Mouse (Mus musculus) layer of hippocampus, adult 8-10 months (tissue): Measurements from ENCODE around the gene Fpgs. TPM values are rescaled to one million over a fixed set of nuclear protein-coding genes. Genes with fewer than 3 reads are reported as not detected.
A peak's percentile ranks its signal among the peaks of the same experiment; 100 is the strongest.

Experiments used
- DNase-seq, 2 experiments: peaks; one replicate each; pipeline ENCODE4 v3.0.0; 2022; ENCODE audit warnings: low spot score in 2 of 2
- total RNA-seq, 4 experiments: library from RNA; stranded (reverse); gene quantifications; 2 replicates each; pipeline ENCODE4 v1.2.4; 2022

The Fpgs gene
- total RNA-seq = 10 to 100 TPM in 3 of 4 experiments, 1 to 10 TPM in 1; 7.6 to 17.7 (median 11.4) TPM

GRCm38 (mm10) chr2:32704021-32704421, at the start of gene Fpgs:
Gene Fpgs, minus strand, starts transcription at chr2:32704145.
- DNase-seq = no peak

GRCm38 (mm10) chr2:32752181-32752580, 48.2 kb upstream of the Fpgs start:
- DNase-seq = no peak

DNA sequence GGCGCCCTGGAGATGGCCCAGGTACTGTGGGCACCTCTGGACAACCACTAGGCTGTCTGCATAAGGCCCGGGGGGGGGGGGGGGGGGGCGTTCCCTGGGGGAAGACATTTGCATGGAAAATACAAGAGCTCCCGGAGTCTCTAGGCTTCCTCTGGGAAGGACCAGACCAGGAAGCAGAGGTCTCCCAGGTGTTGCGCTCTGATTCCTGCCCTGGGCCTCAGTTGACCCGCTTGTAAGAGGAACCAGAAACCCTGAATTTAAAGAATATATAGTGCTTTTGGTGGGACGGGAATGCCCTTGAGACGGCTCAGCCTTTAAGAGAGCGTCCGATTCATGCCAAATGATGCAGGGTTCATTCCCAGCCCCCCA, 47.7 kb upstream of the Fpgs start:
- no peak for DNase-seq

- no peak for DNase-seq
Measured at GRCm38 (mm10) chr2:32750887-32751664, 47.1 kb upstream of the Fpgs start.

DNA sequence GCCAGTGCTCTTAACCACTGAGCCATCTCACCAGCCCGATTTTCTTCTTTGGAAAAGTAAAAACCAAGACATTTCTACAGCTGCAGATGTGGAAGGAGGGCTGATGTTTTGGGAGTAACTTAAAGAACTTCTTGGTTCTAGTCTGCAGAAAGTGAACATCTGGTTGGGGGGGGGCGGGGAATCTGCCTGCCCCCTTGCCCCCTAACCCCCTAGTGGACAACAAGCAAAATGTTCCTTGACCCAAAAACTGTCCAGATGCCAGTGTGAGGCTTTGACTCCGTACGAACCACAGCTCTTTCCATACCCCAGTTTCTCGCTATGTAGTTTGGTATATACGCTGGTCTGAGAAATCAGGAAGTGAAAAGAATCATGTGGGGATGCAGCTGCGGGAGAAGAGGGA, 46.3 kb upstream of the Fpgs start:
- DNase-seq = no peak

- DNase-seq = no peak
Measured at GRCm38 (mm10) chr2:32749082-32749481, 45.1 kb upstream of the Fpgs start.

- DNase-seq = no peak
Measured at GRCm38 (mm10) chr2:32744272-32744982, 40.5 kb upstream of the Fpgs start.

GRCm38 (mm10) chr2:32742173-32742531, 38.2 kb upstream of the Fpgs start:
- DNase-seq = peak; percentile 79

GRCm38 (mm10) chr2:32741273-32742172, 37.6 kb upstream of the Fpgs start:
- no peak for DNase-seq

DNA sequence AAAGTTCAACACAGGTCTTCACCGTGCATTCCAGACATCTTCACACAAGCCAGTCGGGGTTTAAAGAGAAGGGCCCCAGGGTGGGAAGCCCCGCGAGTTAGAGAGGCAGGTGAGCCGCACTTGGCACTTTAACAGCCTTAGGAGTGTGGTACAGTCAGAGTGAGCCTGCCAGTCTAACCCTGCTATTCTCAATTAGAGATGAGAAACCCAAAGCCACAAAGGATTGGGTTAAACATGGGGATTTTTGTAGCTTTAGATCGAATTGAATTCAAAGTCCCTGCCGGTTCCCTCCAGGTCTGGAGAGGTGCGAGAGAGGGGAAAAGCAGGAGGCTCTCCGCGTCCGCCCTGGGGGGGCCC, 36.9 kb upstream of the Fpgs start, which contains the start of gene 6330409D20Rik:
TSS of gene 6330409D20Rik (minus strand) at position 101 of the 357 bp plus-strand sequence.
- DNase-seq = no peak

- no peak for DNase-seq
Measured at GRCm38 (mm10) chr2:32739311-32739710, 35.4 kb upstream of the Fpgs start.

DNA sequence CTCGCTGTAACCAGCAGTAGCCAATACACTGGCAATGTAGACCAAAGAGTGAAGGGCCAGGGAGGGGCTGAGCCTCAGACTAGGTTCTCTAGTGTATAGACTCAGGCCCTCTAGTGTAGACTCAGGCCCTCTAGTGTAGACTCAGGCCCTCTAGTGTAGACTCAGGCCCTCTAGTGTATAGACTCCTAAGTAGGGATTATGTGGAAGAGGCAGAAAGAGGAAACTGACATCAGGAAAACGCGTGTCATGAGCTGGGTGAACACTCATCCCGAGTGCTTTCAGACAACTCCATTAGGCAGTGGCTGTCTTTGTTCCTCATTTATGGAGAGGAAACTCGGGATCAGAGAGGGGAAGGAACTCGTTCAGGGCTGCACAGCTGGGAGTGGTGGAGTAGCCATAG, 33.1 kb upstream of the Fpgs start:
- no peak for DNase-seq

DNA sequence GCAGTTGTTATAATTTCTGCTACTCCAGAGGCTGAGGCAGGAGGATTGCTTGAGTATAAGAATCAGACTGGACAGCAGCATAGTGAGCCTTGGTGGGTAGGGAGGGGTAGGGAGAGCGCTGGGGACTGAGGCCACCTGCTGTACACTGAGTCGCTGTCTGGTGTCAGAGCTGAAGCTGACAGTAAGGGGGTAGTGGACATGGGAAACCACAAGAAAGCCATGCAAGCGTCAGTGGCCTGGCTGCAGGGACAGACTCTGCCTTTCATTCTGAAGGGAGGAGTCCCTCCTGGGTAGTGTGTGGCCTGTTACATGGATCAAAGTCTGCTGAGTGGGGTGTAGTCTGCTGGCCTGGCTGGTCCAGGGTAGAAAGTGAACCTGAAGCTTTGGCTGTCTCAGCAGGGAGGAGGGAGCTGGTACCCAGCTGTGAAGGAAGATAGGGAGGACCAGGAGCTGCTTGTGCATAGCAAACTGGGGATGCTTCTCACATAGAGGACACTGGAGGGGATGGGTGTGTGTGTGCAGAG, 32.4 kb upstream of the Fpgs start:
- no peak for DNase-seq

- DNase-seq = no peak
Measured at GRCm38 (mm10) chr2:32734933-32735332, 31.0 kb upstream of the Fpgs start.

GRCm38 (mm10) chr2:32734480-32734879, 30.5 kb upstream of the Fpgs start:
- no peak for DNase-seq

- DNase-seq = no peak
Measured at GRCm38 (mm10) chr2:32732695-32733094, 28.8 kb upstream of the Fpgs start.

DNA sequence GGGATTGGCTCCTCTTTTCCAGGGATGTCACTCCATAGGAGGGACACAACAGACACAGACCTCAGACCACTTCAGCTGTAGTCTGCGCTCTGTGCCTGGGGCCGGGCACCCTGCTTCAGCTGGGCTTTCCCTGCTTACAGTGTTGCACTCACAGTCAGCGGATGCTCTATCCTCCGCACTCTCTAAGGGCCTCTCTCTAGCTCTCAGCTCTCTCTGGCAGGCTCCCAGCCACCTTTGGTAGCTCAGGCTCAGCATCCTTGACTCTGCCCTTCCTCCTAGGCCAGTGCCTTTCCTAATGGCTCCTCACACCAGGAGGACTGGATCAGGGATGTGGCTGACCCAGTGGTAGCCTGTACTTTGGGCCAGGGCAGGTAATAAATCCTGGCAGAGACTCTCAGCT, 28.0 kb upstream of the Fpgs start:
- no peak for DNase-seq

- no peak for DNase-seq
Measured at GRCm38 (mm10) chr2:32730854-32731253, 26.9 kb upstream of the Fpgs start.

DNA sequence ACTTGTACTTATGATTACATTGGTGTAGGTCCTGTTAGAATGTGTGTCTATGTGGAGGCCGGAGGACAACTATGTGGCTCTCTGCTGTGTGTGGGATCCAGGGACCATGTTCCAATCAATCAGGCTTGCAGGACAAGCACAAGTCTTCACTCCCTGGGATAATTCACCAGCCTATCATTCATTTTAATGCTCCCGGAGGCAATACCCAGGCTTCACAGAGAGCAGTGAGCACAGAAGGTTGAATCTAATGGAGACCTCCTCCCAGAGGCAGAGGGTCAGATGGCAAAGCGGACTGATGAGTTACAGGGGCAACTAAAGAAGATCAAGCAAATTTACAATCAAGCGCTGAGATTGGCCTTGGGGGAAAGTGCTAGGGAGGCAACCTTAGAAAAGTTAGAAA, 25.6 kb upstream of the Fpgs start:
- DNase-seq = no peak

- no peak for DNase-seq
Measured at GRCm38 (mm10) chr2:32728463-32728862, 24.5 kb upstream of the Fpgs start.

DNA sequence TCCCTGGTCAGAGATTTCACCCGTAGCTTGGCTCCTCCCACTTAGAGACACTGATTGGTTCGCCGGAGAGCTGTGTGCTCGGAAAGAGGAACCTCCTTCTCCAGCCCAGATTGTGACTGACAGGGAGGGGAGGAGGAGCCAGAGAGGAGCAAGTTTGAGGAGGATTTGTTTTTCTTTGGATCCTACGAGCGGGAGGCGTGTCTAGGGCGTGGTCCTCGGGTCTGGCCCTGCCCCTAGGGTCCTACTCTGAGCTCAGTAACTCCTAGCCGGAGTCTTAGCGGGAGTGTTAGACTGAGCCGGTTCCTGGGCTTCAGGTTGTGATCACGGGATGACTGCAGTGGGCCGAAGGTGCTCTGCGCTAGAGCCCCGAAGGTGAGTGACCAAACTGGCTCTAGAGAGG, 23.5 kb upstream of the Fpgs start:
- peak; percentile 74 to 85 for DNase-seq
